Mouse (Mus musculus): ENCODE data around the gene 1810043G02Rik. TPM values are rescaled to one million over a fixed set of nuclear protein-coding genes. Genes with fewer than 3 reads are reported as not detected.
"Not testable (repeated sequence)": the region's sequence is repeated elsewhere in the genome, so short reads cannot be mapped to it uniquely, and the experiment has no call there.

Gene 1810043G02Rik
- polyA plus RNA-seq, 1 experiment from 2014 or later: 21.1 TPM

GRCm38 (mm10) chr10:78005791-78006438, 27.6 kb downstream of the 1810043G02Rik start:
- no peaks in the 10 kb centered on the region for H3K27me3 ChIP-seq (ENCODE audit: control insufficient read depth, insufficient read depth, low read length)
- no peak for ATAC-seq (ENCODE audit: insufficient number of reproducible peaks, insufficient read depth, low FRiP score, low read depth)
- H3K9ac ChIP-seq (ENCODE audit: low read length): 0 out of 2 replicates have a peak overlapping the region, but pooled peaks have one; percentile 14
- WGBS: 86% methylated on average over 4 of the region's 4 CpGs
- no peak overlapping the region for H3K4me3 ChIP-seq (ENCODE audit: control insufficient read depth in 1 of 2, insufficient read depth in 1 of 2, low read depth in 1 of 2, low read length in 2 of 2)
- peaks cover 44% of the 10 kb centered on the region for H3K36me3 ChIP-seq (ENCODE audit: control insufficient read depth, insufficient read depth, low read length)
- no peak overlapping the region for H3K4me2 ChIP-seq (ENCODE audit: low read length)
- peaks cover 23 to 36% of the 10 kb centered on the region in 2 experiments for H3K4me1 ChIP-seq (ENCODE audit: control insufficient read depth in 2 of 2, insufficient read depth in 2 of 2, low read length in 2 of 2)
- H3K27ac ChIP-seq (replicated peaks in 1 of 2; ENCODE audit: control insufficient read depth in 1 of 2, insufficient read depth in 1 of 2, low read depth in 2 of 2, low read length in 2 of 2): no peak overlapping the region
- no peaks in the 10 kb centered on the region for H3K9me3 ChIP-seq (ENCODE audit: control insufficient read depth, low read length)

DNA sequence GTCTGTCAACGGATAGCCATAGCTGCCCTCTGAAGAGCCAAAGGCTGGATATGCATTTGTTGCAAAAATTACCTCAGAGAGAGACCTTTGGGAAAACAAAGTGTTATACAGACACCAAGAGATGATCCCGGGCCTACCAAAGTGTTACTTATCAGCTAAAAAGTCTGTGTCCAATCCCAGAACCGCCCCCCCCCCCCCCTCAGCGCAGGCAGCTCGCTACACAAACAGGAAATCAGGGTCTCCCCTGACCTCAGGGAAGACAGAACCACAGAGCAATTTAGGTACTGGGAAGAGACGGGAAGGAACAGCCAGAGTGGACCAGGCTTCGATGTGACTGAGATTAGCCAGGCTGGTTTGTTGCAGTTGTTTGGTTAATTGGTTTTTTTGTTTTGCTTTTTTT, 28.9 kb downstream of the 1810043G02Rik start:
- peak overlapping the region; percentile 14; the same call in 1 of the 2 replicates for H3K9ac ChIP-seq (ENCODE audit: low read length)
- ATAC-seq (ENCODE audit: insufficient number of reproducible peaks, insufficient read depth, low FRiP score, low read depth): no peak
- H3K36me3 ChIP-seq (ENCODE audit: control insufficient read depth, insufficient read depth, low read length): peaks cover 31% of the 10 kb centered on the region
- peak overlapping the region in 1 of 2 experiments; percentile 88; a peak in 1 of 4 replicates for H3K4me3 ChIP-seq (ENCODE audit: control insufficient read depth in 1 of 2, insufficient read depth in 1 of 2, low read depth in 1 of 2, low read length in 2 of 2)
- H3K4me2 ChIP-seq (ENCODE audit: low read length): peak overlapping the region; percentile 96
- H3K4me1 ChIP-seq (ENCODE audit: control insufficient read depth in 2 of 2, insufficient read depth in 2 of 2, low read length in 2 of 2): peaks cover 23 to 36% of the 10 kb centered on the region in 2 experiments
- H3K27me3 ChIP-seq (ENCODE audit: control insufficient read depth, insufficient read depth, low read length): no peaks in the 10 kb centered on the region
- WGBS: 37% methylated on average over 7 of the region's 7 CpGs
- no peaks in the 10 kb centered on the region for H3K9me3 ChIP-seq (ENCODE audit: control insufficient read depth, low read length)
- peak overlapping the region; percentile 4 to 100; a peak in 1 of 4 replicates for H3K27ac ChIP-seq (replicated peaks in 1 of 2; ENCODE audit: control insufficient read depth in 1 of 2, insufficient read depth in 1 of 2, low read depth in 2 of 2, low read length in 2 of 2)

DNA sequence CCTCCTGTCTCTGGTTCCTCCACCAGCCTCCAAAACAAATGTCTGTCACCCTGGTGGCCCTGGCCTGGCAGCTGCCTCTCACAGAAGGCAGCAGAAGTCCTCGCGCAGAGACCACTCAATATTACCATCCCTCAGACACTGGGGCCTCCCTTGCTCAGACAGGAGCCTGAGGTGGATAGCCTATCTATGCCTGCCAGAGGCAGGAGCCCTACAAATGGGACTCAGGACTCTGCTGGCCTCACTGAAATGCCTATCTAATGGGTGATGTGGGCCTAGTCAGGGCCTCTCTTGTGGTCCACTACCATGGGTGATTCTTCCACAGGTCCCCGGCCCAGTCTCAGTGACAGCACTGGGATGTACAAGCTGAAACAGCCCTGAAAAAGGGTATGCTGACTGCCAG, 29.8 kb downstream of the 1810043G02Rik start:
- H3K4me2 ChIP-seq (ENCODE audit: low read length): peak overlapping the region; percentile 96
- H3K9ac ChIP-seq (ENCODE audit: low read length): peak overlapping the region; percentile 98
- peak overlapping the region; percentile 72 to 88 for H3K4me3 ChIP-seq (ENCODE audit: control insufficient read depth in 1 of 2, insufficient read depth in 1 of 2, low read depth in 1 of 2, low read length in 2 of 2)
- peaks cover 23 to 36% of the 10 kb centered on the region in 2 experiments for H3K4me1 ChIP-seq (ENCODE audit: control insufficient read depth in 2 of 2, insufficient read depth in 2 of 2, low read length in 2 of 2)
- WGBS: 67% methylated on average over 3 of the region's 3 CpGs
- H3K27ac ChIP-seq (replicated peaks in 1 of 2; ENCODE audit: control insufficient read depth in 1 of 2, insufficient read depth in 1 of 2, low read depth in 2 of 2, low read length in 2 of 2): peak overlapping the region in 1 of 2 experiments; percentile 100; a peak in 1 of 4 replicates
- ATAC-seq (ENCODE audit: insufficient number of reproducible peaks, insufficient read depth, low FRiP score, low read depth): no peak
- H3K36me3 ChIP-seq (ENCODE audit: control insufficient read depth, insufficient read depth, low read length): peaks cover 22% of the 10 kb centered on the region
- no peaks in the 10 kb centered on the region for H3K9me3 ChIP-seq (ENCODE audit: control insufficient read depth, low read length)
- H3K27me3 ChIP-seq (ENCODE audit: control insufficient read depth, insufficient read depth, low read length): no peaks in the 10 kb centered on the region

GRCm38 (mm10) chr10:78009184-78009944, 31.0 kb downstream of the 1810043G02Rik start:
- peak overlapping the region; percentile 72 to 88 for H3K4me3 ChIP-seq (ENCODE audit: control insufficient read depth in 1 of 2, insufficient read depth in 1 of 2, low read depth in 1 of 2, low read length in 2 of 2)
- H3K36me3 ChIP-seq (ENCODE audit: control insufficient read depth, insufficient read depth, low read length): peaks cover 12% of the 10 kb centered on the region
- peaks cover 23 to 36% of the 10 kb centered on the region in 2 experiments for H3K4me1 ChIP-seq (ENCODE audit: control insufficient read depth in 2 of 2, insufficient read depth in 2 of 2, low read length in 2 of 2)
- under 1% methylated on average over 58 of the region's 59 CpGs for WGBS
- H3K27me3 ChIP-seq (ENCODE audit: control insufficient read depth, insufficient read depth, low read length): no peaks in the 10 kb centered on the region
- H3K27ac ChIP-seq (replicated peaks in 1 of 2; ENCODE audit: control insufficient read depth in 1 of 2, insufficient read depth in 1 of 2, low read depth in 2 of 2, low read length in 2 of 2): peak overlapping the region; percentile 98 to 100
- peak; percentile 94 for ATAC-seq (ENCODE audit: insufficient number of reproducible peaks, insufficient read depth, low FRiP score, low read depth)
- H3K9ac ChIP-seq (ENCODE audit: low read length): peak overlapping the region; percentile 98
- H3K4me2 ChIP-seq (ENCODE audit: low read length): peak overlapping the region; percentile 96
- H3K9me3 ChIP-seq (ENCODE audit: control insufficient read depth, low read length): no peaks in the 10 kb centered on the region

GRCm38 (mm10) chr10:78009945-78010293, 31.6 kb downstream of the 1810043G02Rik start, which contains the start of gene Pfkl:
Gene Pfkl (minus strand): TSS chr10:78010083.
- no peaks in the 10 kb centered on the region for H3K9me3 ChIP-seq (ENCODE audit: control insufficient read depth, low read length)
- under 1% methylated on average over 9 of the region's 9 CpGs for WGBS
- peaks cover 23 to 36% of the 10 kb centered on the region in 2 experiments for H3K4me1 ChIP-seq (ENCODE audit: control insufficient read depth in 2 of 2, insufficient read depth in 2 of 2, low read length in 2 of 2)
- ATAC-seq (ENCODE audit: insufficient number of reproducible peaks, insufficient read depth, low FRiP score, low read depth): no peak
- peaks cover 7% of the 10 kb centered on the region for H3K36me3 ChIP-seq (ENCODE audit: control insufficient read depth, insufficient read depth, low read length)
- peak within 1 kb of the TSS; percentile 98 to 100 for H3K27ac ChIP-seq (replicated peaks in 1 of 2; ENCODE audit: control insufficient read depth in 1 of 2, insufficient read depth in 1 of 2, low read depth in 2 of 2, low read length in 2 of 2)
- peak within 1 kb of the TSS; percentile 96 for H3K4me2 ChIP-seq (ENCODE audit: low read length)
- H3K4me3 ChIP-seq (ENCODE audit: control insufficient read depth in 1 of 2, insufficient read depth in 1 of 2, low read depth in 1 of 2, low read length in 2 of 2): peak within 1 kb of the TSS; percentile 72 to 88
- H3K9ac ChIP-seq (ENCODE audit: low read length): peak within 1 kb of the TSS; percentile 98
- H3K27me3 ChIP-seq (ENCODE audit: control insufficient read depth, insufficient read depth, low read length): no peaks in the 10 kb centered on the region

GRCm38 (mm10) chr10:78010335-78010734, 32.0 kb downstream of the 1810043G02Rik start:
- no peaks in the 10 kb centered on the region for H3K9me3 ChIP-seq (ENCODE audit: control insufficient read depth, low read length)
- H3K27ac ChIP-seq (replicated peaks in 1 of 2; ENCODE audit: control insufficient read depth in 1 of 2, insufficient read depth in 1 of 2, low read depth in 2 of 2, low read length in 2 of 2): no peak overlapping the region
- ATAC-seq (ENCODE audit: insufficient number of reproducible peaks, insufficient read depth, low FRiP score, low read depth): no peak
- H3K27me3 ChIP-seq (ENCODE audit: control insufficient read depth, insufficient read depth, low read length): no peaks in the 10 kb centered on the region
- H3K9ac ChIP-seq (ENCODE audit: low read length): peak overlapping the region; percentile 65
- peaks cover 23 to 40% of the 10 kb centered on the region in 2 experiments for H3K4me1 ChIP-seq (ENCODE audit: control insufficient read depth in 2 of 2, insufficient read depth in 2 of 2, low read length in 2 of 2)
- peak overlapping the region; percentile 24 to 88; a peak in 3 of 4 replicates for H3K4me3 ChIP-seq (ENCODE audit: control insufficient read depth in 1 of 2, insufficient read depth in 1 of 2, low read depth in 1 of 2, low read length in 2 of 2)
- H3K4me2 ChIP-seq (ENCODE audit: low read length): peak overlapping the region; percentile 96
- WGBS: 13% methylated on average over 10 of the region's 10 CpGs
- peaks cover 3% of the 10 kb centered on the region for H3K36me3 ChIP-seq (ENCODE audit: control insufficient read depth, insufficient read depth, low read length)

GRCm38 (mm10) chr10:78011116-78011515, 32.8 kb downstream of the 1810043G02Rik start:
- not testable (repeated sequence) for H3K9me3 ChIP-seq (ENCODE audit: control insufficient read depth, low read length); H3K27me3 ChIP-seq (ENCODE audit: control insufficient read depth, insufficient read depth, low read length); ATAC-seq (ENCODE audit: insufficient number of reproducible peaks, insufficient read depth, low FRiP score, low read depth); H3K36me3 ChIP-seq (ENCODE audit: control insufficient read depth, insufficient read depth, low read length); H3K27ac ChIP-seq (replicated peaks in 1 of 2; ENCODE audit: control insufficient read depth in 1 of 2, insufficient read depth in 1 of 2, low read depth in 2 of 2, low read length in 2 of 2); H3K4me3 ChIP-seq (ENCODE audit: control insufficient read depth in 1 of 2, insufficient read depth in 1 of 2, low read depth in 1 of 2, low read length in 2 of 2); H3K4me2 ChIP-seq (ENCODE audit: low read length); H3K9ac ChIP-seq (ENCODE audit: low read length)
- peaks cover 23 to 38% of the 10 kb centered on the region in 2 experiments for H3K4me1 ChIP-seq (ENCODE audit: control insufficient read depth in 2 of 2, insufficient read depth in 2 of 2, low read length in 2 of 2)
- 93% methylated on average over 5 of the region's 5 CpGs for WGBS
